Mouse (Mus musculus): ENCODE data around the gene Kctd7.

- no peak for TF ChIP-seq POLR2A (IDR thresholded peaks at IDR 0.05; ENCODE audit: control insufficient read depth, low read depth, low read length)
- TF ChIP-seq CTCF (IDR thresholded peaks at IDR 0.05; ENCODE audit: control insufficient read depth, insufficient read depth, insufficient replicate concordance, low read depth, low read length), result no peak
Measured at GRCm38 (mm10) chr5:130145961-130146360, 1.3 kb downstream of the Kctd7 start.

Measured in testis, adult 2 months (tissue).